Mouse (Mus musculus) E14TG2a.4 (cell line): ENCODE data around the gene Elf1.

Source experiments
- CTCF ChIP-seq: conservative IDR thresholded peaks from 2 replicates; pipeline ENCODE4 v1.5.1; 2014; ENCODE audit warnings: low read length
- POU5F1 ChIP-seq: IDR thresholded peaks from 2 replicates; pipeline ENCODE4 v1.6.1; 2014; ENCODE audit warnings: low read length, borderline replicate concordance

DNA sequence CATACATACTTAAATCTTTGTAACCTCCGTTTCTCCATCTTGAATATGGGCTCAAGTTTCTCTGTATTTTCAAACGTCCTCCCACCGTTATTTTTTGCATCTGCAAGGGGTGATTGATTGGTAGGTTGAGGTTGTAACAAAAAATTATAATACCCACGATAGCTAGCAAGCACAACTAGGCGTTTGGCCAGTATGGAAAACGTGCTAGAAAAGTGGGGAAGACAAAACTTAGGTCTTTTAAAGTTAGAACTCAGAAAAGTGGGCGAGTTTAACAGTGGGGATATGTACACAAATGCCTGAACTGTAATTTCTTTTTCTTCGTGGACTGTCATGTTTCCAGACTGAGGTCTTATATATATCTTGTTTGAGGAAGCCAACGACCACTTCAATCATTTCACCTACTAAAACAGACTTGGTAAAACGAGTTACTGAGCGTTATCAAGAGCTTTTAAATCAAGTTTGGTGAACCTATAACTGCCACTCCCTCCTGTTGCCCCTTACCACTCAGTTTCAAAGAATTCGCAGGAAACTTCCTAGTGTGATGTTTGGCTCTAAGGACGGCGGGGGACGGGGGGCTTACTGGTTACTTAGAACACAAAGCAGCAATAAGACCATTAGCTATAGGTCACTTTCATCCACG lies 105.6 kb downstream of the Elf1 start:
- TF ChIP-seq CTCF (no peak), POU5F1 (no peak)
